Mouse (Mus musculus) heart, embryonic 12.5 days (tissue): ENCODE results near the gene Abca17. TPM values are rescaled to one million over a fixed set of nuclear protein-coding genes. Genes with fewer than 3 reads are reported as not detected.

Experiments used
- ATAC-seq: fragments of 200-750 bp; cut with Nextera tagmentation; 2 replicates; pipeline ENCODE4 v1.8.0; 2017; ENCODE audit warnings: moderate TSS enrichment, moderate library complexity; ENCODE audit not compliant: insufficient number of reproducible peaks, low FRiP score
- H3K27ac ChIP-seq: fragments of 300-500 bp; sonication (generic); 2 replicates; pipeline ENCODE4 v1.5.1; 2016; ENCODE audit warnings: mild to moderate bottlenecking, moderate library complexity; ENCODE audit not compliant: poor library complexity, severe bottlenecking
- H3K27me3 ChIP-seq: fragments of 300-500 bp; sonication (generic); replicated peaks from 2 replicates; pipeline ENCODE4 v1.6.1; 2016; ENCODE audit warnings: mild to moderate bottlenecking, moderate library complexity
- H3K36me3 ChIP-seq: fragments of 300-500 bp; sonication (generic); 2 replicates; pipeline ENCODE4 v1.6.1; 2016; ENCODE audit warnings: mild to moderate bottlenecking, moderate library complexity
- H3K4me1 ChIP-seq: fragments of 300-500 bp; sonication (generic); replicated peaks from 2 replicates; pipeline ENCODE4 v1.6.1; 2016; ENCODE audit warnings: mild to moderate bottlenecking
- H3K4me2 ChIP-seq: fragments of 300-500 bp; sonication (generic); 2 replicates; pipeline ENCODE4 v1.6.1; 2016; ENCODE audit warnings: mild to moderate bottlenecking, moderate library complexity
- H3K4me3 ChIP-seq: fragments of 300-500 bp; sonication (generic); 2 replicates; pipeline ENCODE4 v1.5.1; 2016; ENCODE audit warnings: mild to moderate bottlenecking
- H3K9ac ChIP-seq: fragments of 300-500 bp; sonication (generic); 2 replicates; pipeline ENCODE4 v1.6.1; 2016; ENCODE audit warnings: mild to moderate bottlenecking, moderate library complexity
- H3K9me3 ChIP-seq: fragments of 300-500 bp; sonication (generic); replicated peaks from 2 replicates; pipeline ENCODE4 v1.6.1; 2016; ENCODE audit warnings: mild to moderate bottlenecking, moderate library complexity
- WGBS: fragments of 180-500 bp; shearing (Covaris S2); methylation state at CpG from one replicate; pipeline ENCODE4 v1.1.7; 2016; 5-methylcytosine and 5-hydroxymethylcytosine counted together
- polyA plus RNA-seq: library from polyadenylated mRNA; unstranded; fragments of >200 nt; fragmentation: Nextera tagmentation; extraction: Ambion mirVana; gene quantifications from 2 replicates; pipeline ENCODE4 v1.2.1, GENCODE M21; 2016

Abca17 gene
- polyA plus RNA-seq: not detected in 2 replicates

GRCm38 (mm10) chr17:24350926-24351759 lies at the start of gene Abca17:
TSS of gene Abca17 (minus strand) at chr17:24351068.
- Histone ChIP-seq H3K4me2 (peak within 1 kb of the TSS; percentile 83), H3K4me1 (peaks cover 11% of the 10 kb centered on the region), H3K4me3 (peak within 1 kb of the TSS; percentile 82), H3K9me3 (no peaks in the 10 kb centered on the region), H3K27ac (no peak within 1 kb of the TSS), H3K36me3 (no peaks in the 10 kb centered on the region), H3K9ac (peak within 1 kb of the TSS; percentile 91), H3K27me3 (peaks cover 25% of the 10 kb centered on the region)
- 0 out of 2 replicates have a peak, but pooled peaks have one; percentile 22 for ATAC-seq
- WGBS: 2% methylated on average over 42 of the region's 42 CpGs

DNA sequence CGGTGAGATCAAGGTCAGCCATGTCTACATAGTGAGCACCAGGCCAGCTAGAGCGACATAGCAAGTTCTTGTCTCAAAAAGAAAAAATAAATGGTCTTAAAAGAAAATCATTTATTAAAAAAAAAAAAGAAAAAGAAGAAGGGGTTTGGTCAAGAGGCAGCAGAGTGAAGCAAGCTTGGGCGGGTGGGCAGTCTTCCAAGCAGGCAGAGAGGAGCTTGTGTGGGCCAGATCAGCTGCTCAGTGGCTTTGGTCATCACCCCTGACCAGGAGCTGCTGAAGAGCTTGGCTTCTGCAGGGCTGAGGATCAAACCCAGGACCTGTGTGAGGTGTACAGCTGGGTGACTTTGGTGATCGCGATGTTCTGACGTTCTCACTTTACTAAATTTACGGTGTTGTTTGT lies 43.6 kb upstream of the Abca17 start:
- H3K27ac ChIP-seq: no peak overlapping the region
- WGBS: 86% methylated on average over 7 of the region's 7 CpGs

GRCm38 (mm10) chr17:24393527-24393926 lies 42.7 kb upstream of the Abca17 start:
- Histone ChIP-seq H3K4me1 (no peaks in the 10 kb centered on the region), H3K27me3 (no peaks in the 10 kb centered on the region), H3K9ac (no peak overlapping the region), H3K4me2 (no peak overlapping the region), H3K9me3 (no peaks in the 10 kb centered on the region), H3K4me3 (no peak overlapping the region), H3K27ac (no peak overlapping the region), H3K36me3 (peaks cover 14% of the 10 kb centered on the region)
- 43% methylated on average over 4 of the region's 4 CpGs for WGBS
- ATAC-seq: no peak

More for the DNA sequence above, 43.6 kb upstream of the Abca17 start:
- H3K4me2 ChIP-seq: no peak overlapping the region
- no peak overlapping the region for H3K4me3 ChIP-seq
- H3K4me1 ChIP-seq: no peaks in the 10 kb centered on the region
- no peaks in the 10 kb centered on the region for H3K27me3 ChIP-seq
- no peak overlapping the region for H3K9ac ChIP-seq
- no peak for ATAC-seq
- peaks cover 12% of the 10 kb centered on the region for H3K36me3 ChIP-seq
- H3K9me3 ChIP-seq: no peaks in the 10 kb centered on the region

DNA sequence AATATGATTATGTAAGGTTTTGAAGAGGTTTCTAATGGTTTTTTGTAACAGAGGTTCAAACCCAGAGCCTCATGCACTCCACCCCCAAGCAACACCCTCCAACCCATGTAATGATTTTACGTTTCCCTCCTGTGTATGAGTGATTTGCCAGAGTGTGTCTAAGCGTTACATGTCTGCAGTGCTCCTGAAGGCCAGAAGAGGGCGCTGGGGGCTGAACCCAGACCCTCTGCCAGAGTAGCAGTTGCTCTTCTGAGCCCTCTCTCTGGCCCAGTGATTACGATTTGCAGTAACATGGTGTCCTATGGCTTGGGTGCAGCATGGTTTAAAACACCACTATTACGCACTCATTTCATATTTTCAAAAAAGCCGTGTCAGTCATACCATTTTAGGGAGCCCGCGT lies 40.3 kb upstream of the Abca17 start:
- Histone ChIP-seq H3K27me3 (no peaks in the 10 kb centered on the region; the same call in 1 of the 2 replicates), H3K9ac (no peak overlapping the region), H3K4me3 (no peak overlapping the region), H3K27ac (no peak overlapping the region), H3K4me2 (no peak overlapping the region), H3K4me1 (no peaks in the 10 kb centered on the region), H3K9me3 (no peaks in the 10 kb centered on the region), H3K36me3 (peaks cover 27% of the 10 kb centered on the region)
- WGBS: 68% methylated on average over 8 of the region's 8 CpGs
- no peak for ATAC-seq

DNA sequence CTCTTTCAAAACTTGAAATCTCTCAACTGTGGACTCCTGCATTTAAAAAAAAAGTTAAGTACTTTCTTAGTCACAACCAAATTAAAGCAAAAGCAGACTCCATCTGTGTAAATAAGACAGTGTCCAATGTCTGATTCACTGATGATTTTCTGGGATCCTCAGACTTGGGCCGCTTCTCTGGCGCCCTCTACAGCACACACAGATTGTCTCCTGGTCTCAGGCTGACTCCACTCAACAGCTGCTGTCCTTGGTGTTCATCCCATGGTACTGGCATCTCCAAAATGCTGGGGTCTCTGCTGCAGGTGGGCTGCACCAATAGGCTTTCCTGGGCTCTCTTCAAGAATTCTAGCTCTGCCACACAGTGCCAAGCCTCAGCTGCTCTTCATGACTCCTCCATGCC lies 39.0 kb upstream of the Abca17 start:
- 2% methylated on average over 2 of the region's 2 CpGs for WGBS
- Histone ChIP-seq H3K4me3 (no peak overlapping the region), H3K9me3 (no peaks in the 10 kb centered on the region), H3K27me3 (no peaks in the 10 kb centered on the region; the same call in 1 of the 2 replicates), H3K36me3 (peaks cover 32% of the 10 kb centered on the region), H3K4me1 (no peaks in the 10 kb centered on the region), H3K4me2 (no peak overlapping the region), H3K9ac (no peak overlapping the region), H3K27ac (no peak overlapping the region)
- ATAC-seq: no peak

DNA sequence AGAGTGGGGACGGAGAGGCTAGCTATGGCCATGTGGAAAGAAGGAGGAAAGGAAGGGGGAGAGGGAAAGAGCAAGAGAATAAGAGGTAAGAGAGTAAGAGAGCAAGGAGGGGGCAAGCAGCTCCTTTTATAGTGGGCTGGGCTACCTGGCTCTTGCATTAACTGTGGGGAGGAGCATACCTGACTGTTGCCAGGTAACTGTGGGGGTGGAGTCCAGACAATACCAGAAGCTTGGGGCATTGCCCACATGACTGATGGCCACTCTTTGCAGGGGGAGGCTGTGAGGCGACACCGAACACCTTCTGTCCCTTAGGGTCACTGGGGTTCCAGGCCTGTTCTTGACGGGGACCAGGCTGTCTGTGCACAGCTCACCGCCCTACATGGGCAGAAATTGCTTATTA lies 37.8 kb upstream of the Abca17 start:
- WGBS: 81% methylated on average over 5 of the region's 5 CpGs
- Histone ChIP-seq H3K27me3 (no peaks in the 10 kb centered on the region; the same call in 1 of the 2 replicates), H3K9me3 (no peaks in the 10 kb centered on the region), H3K4me1 (no peaks in the 10 kb centered on the region), H3K9ac (no peak overlapping the region), H3K4me3 (no peak overlapping the region), H3K4me2 (no peak overlapping the region), H3K27ac (no peak overlapping the region), H3K36me3 (peaks cover 37% of the 10 kb centered on the region)
- ATAC-seq: no peak

- ATAC-seq: no peak
- Histone ChIP-seq H3K4me3 (no peak overlapping the region), H3K4me1 (no peaks in the 10 kb centered on the region), H3K4me2 (no peak overlapping the region), H3K9me3 (no peaks in the 10 kb centered on the region), H3K9ac (no peak overlapping the region), H3K27ac (no peak overlapping the region), H3K27me3 (no peaks in the 10 kb centered on the region; the same call in 1 of the 2 replicates), H3K36me3 (peaks cover 36% of the 10 kb centered on the region)
- 79% methylated on average over 8 of the region's 8 CpGs for WGBS
Observed at GRCm38 (mm10) chr17:24383789-24384188, 32.9 kb upstream of the Abca17 start.

DNA sequence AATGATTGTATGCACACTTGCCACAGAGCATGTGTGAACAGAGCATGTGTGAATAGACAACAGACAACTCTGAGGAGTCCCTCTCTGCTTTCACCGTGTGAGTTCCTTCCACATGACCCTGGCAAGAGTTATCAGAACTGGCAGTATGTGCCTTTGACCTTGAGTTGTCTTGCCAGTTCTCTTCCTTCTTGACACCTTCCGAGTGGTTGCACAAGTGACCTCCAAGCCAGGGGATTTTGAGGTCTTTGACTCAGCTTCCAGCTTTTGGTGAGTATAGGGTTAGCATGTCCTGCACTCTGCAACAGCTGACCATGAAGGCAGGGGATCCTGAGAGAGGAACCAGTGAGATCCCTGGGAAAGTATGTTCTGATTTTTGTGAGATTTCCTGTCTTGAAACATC lies 27.6 kb upstream of the Abca17 start:
- no peaks in the 10 kb centered on the region for H3K9me3 ChIP-seq
- H3K4me1 ChIP-seq: peaks cover 4% of the 10 kb centered on the region
- no peak overlapping the region for H3K4me2 ChIP-seq
- H3K36me3 ChIP-seq: peaks cover 33% of the 10 kb centered on the region
- ATAC-seq: no peak
- no peaks in the 10 kb centered on the region for H3K27me3 ChIP-seq
- WGBS: 71% methylated on average over 2 of the region's 2 CpGs
- H3K9ac ChIP-seq: no peak overlapping the region
- no peak overlapping the region for H3K4me3 ChIP-seq
- no peak overlapping the region for H3K27ac ChIP-seq

DNA sequence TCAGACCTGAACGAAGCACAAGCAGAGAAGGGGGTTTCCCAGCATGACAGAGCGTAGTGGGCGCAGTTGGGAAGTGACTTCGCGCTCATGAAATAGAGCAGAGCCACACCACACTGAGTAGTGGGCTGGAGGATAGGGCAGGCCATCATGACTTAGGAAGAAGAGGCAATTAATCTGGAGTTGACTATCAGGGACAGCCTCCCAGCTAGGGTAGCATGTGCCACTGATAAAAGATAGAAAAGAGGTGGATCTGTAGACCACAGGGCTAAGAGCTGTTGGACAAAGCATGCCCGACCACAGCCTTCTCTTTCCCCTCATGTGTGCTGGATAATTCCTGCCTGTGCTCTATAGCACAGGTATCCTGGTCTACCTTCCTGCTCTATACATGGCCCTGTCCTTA lies 25.0 kb upstream of the Abca17 start:
- peaks cover 4% of the 10 kb centered on the region for H3K4me1 ChIP-seq
- no peak overlapping the region for H3K27ac ChIP-seq
- H3K4me2 ChIP-seq: no peak overlapping the region
- peaks cover 35% of the 10 kb centered on the region for H3K36me3 ChIP-seq
- H3K4me3 ChIP-seq: no peak overlapping the region
- no peak for ATAC-seq
- no peak overlapping the region for H3K9ac ChIP-seq
- 81% methylated on average over 6 of the region's 6 CpGs for WGBS
- H3K27me3 ChIP-seq: no peaks in the 10 kb centered on the region
- no peaks in the 10 kb centered on the region for H3K9me3 ChIP-seq

GRCm38 (mm10) chr17:24375094-24375712 lies 24.3 kb upstream of the Abca17 start:
- 63% methylated on average over 5 of the region's 5 CpGs for WGBS
- peak; percentile 66; the same call in 1 of the 2 replicates for ATAC-seq
- Histone ChIP-seq H3K36me3 (peaks cover 37% of the 10 kb centered on the region), H3K9me3 (no peaks in the 10 kb centered on the region), H3K27me3 (no peaks in the 10 kb centered on the region), H3K4me1 (peaks cover 4% of the 10 kb centered on the region), H3K27ac (peak overlapping the region; percentile 17; the same call in 1 of the 2 replicates), H3K9ac (no peak overlapping the region), H3K4me2 (no peak overlapping the region), H3K4me3 (no peak overlapping the region)

DNA sequence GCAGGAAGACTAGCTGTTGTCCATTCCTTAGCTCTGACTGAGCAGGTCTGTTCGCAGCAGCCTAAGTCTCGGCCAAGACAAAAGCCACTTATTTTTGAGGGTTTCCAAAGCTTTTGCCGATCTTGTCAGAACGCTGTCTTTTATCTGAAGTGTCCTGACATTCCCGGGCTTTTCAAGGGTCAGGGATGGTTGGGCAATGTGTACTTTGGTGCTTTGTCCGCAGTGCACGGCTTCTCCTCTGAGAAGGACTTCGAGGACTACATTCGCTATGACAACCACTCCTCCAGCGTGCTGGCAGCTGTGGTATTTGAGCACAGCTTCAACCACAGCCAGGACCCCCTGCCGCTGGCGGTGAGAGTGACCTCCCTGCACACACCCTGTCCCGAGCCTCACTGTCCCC lies 15.0 kb upstream of the Abca17 start:
- no peak for ATAC-seq
- 0 out of 2 replicates have a peak, but pooled peaks cover 6% of the 10 kb centered on the region for H3K4me1 ChIP-seq
- H3K4me2 ChIP-seq: no peak overlapping the region
- no peak overlapping the region for H3K27ac ChIP-seq
- peaks cover 23% of the 10 kb centered on the region for H3K36me3 ChIP-seq
- H3K9me3 ChIP-seq: no peaks in the 10 kb centered on the region
- no peaks in the 10 kb centered on the region for H3K27me3 ChIP-seq
- no peak overlapping the region for H3K9ac ChIP-seq
- H3K4me3 ChIP-seq: no peak overlapping the region
- WGBS: 40% methylated on average over 13 of the region's 13 CpGs
